Mouse (Mus musculus) kidney, postnatal 25 days (tissue): ENCODE measurements at regions not wholly inside any gene's neighbourhood (a gene's known extent, or its start where the extent isn't known, plus 50 kb on each side); places are given as distances from the start of the nearest gene placed in this dataset.

Source experiments
- DNase-seq, 2 experiments: peaks; one replicate each; pipeline ENCODE4 v3.0.0; 2021; ENCODE audit warnings: mixed read lengths in 2 of 2

DNA sequence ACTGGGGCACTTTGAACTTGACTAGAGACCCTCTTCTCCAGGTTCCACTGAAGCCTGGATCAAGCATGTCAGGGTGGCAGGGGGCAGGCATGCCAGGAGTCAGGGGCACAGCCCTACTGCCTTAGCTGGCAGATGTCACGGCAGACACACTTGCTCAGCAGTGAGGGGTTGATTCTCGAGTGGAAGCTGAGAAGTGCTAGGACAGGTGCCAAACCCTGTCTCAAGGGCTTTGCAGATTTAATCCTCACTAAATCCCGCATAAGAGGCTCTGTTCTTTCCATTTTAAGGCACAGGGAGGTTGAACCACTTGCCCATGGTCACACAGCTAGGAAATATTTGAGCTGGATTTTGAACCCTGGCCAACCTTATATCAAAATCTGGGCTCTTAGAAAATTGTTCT lies 223.5 kb upstream of the Mvb12b start:
- no peak for DNase-seq

DNA sequence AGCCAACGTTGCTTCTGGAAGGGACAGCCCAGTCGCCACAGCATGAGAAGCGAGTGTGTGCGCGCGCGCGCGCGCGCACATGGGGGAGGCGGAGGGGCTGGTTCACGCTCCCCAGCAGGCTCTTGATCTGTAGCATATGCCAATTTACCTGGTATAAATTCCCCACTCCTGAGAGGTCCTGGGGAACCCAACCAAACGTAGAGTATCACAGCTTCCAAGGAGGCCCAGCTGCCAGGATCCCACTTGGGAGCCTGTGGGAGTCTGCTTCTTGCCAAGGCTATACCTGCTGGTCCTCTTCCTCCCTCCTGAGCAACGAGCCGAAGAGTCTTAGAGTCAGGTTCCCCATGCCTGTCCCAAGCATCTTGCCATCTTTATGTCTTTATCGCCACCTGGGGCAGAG lies 222.8 kb upstream of the Mvb12b start:
- DNase-seq: no peak

DNA sequence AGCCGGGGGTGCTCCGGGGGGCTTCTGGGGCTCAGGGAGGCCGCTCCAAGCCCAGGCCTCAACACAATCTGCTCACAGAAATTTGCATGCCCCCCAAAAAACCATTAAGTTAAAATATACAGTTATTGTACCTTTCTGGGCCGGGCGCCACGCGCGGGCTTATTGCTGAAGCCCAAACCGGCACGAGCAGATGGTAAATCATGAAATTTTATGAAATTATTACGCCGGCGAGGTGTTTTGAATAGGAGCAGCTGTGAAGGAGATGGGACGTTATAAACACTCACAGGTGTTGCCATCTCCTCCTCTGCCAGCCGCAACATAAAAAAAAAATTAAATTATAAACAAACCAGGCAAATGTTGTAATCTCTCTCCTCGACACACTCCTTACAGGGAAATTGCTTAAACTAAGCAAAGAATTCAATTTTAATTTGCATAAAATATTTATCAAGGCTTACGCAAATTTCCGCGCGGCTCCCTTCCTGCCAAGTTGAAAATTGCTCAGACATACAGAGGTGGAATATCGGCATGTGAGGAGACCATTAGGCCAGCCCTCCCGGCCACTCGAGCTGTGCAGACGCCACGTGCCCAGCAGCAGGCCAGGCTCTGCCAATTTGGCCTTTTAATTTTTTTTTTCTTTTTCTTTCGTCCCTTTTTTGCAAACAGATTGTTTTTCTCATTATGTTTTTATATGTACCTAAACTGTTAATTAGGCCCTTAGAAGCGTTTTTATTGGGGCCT lies 220.0 kb upstream of the Mvb12b start:
- DNase-seq: no peak

DNA sequence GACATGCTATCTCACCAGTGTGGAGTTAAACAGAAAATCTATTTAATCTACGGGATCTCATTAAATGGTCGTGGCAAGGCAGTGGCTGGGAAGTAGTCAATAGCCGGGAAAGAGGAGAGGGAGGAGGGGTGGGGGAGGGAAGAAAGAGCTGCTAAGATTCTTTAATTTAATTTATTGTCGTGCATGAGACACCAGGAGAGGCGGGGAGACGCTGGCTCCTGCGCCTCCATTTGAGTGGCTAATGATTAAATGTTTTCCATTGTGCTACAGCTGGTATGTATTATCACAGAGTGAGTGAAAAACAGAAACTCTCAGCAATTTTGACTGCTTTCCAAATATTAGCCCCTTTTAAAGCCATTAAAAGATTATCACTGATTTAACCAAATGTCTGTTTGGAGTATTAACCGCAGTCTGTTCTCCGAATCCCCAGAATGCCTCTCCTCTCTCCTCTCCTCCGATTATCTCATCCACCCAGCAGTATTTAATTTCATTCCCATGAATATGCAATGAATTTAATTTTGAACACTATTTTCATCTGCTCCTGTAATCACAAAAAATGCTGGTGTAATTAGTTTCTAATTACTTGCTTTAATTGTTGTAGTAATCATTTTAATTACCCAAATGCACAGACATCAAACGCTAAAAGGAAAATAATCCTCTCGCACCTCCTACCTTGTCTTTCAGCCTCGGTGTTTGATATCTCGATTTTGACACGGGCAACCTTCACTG lies 219.3 kb upstream of the Mvb12b start:
- no peak for DNase-seq

DNA sequence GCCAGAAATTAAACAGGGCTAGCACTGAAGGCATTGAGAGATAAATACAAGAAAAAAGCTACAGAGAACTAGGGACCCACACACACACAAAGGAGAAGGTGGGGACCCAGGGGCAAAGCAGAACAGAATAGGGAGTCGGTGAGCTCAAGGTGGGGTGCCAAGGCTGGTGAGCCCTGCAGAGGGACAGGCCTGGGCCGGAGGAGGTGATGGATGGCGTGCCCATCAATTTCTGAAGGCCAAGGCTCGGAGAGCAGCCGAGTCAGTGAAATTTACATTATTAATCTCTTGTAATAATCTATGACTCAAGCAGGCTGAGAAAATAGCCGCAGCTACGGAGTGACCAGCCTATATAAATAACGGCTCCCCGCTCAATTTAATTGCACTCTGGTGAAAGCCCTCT lies 218.5 kb upstream of the Mvb12b start:
- no peak for DNase-seq

DNA sequence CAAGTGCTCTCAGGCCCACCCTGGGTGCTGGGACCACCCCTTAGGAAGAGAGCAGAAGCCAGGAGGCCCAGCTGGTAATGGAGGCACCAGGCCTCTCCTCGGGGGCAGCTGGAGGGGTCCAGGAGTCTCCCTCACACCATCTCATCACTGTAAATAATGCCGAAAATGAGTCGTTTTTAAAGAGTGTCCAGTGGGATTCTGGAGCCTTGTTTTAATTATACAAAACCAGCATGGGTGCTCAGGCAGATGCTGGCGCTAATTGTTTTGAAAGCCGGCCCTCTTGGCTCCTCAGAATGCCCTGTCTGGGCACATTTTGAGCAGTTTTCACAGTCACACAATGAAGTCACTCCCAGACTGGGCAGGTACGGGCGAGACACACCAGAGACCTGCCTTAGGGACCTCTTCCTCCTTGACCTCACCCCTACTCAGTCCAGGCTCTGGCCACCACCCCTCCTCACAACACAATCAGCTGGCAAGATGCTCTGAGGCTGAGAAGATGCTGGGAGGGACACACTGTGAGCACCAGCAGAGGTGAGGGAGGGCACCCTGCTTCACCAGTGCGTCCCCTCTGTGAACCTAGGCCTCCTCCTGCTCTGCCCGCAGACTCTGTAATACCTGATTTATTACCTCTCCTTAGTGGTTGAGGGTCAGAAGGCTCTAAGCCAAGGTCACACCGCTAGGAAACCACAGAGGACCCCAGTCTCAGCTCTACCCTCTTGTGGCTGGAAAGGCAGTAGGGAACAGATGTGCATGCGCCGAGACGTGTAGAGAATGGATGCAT lies 217.7 kb upstream of the Mvb12b start:
- no peak for DNase-seq

DNA sequence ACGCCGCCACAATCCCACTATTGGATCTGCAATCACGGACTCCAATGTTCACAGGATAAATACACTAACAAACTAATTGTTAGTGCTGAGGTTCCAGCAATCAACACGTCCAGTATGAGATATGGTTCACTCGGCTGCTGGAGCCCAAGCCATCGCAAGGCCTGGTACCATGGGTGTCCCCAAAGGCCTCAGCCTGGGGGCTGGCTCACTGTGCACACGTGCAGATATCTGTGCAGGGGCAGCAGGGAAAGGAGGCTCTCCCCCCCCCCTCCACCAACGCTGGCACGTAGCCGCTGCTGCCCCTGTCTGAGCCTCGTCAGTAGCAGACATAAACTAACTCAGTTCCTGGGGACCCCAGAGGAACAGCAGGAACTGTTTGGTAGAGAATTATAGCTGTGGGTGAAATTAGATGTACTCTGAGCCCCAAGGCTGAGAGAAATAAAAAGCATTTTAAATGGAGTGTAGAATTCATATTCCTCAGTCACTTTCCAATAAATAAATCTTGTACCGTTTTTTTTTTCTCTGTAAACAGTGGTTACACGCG lies 210.3 kb upstream of the Mvb12b start:
- DNase-seq: no peak

DNA sequence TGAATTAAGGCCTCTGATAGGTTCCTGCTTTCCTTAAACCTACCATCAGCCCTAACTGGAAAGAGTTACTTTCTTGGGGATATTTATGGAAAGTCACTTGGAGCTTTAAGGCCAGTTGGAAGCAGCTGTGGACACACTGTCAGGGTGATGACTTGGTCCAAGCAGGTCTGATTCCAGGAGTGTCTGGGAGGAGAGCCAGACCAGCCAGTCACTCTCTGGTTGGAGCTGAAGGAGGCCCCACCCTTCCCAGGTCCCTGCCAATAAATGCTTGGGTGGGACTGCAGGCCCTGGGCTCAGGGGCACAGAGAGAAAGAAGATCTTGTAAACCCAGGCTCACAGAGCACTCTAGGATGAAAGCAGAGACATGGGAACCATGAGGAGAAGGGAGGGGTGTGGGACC lies 208.8 kb upstream of the Mvb12b start:
- DNase-seq: no peak

DNA sequence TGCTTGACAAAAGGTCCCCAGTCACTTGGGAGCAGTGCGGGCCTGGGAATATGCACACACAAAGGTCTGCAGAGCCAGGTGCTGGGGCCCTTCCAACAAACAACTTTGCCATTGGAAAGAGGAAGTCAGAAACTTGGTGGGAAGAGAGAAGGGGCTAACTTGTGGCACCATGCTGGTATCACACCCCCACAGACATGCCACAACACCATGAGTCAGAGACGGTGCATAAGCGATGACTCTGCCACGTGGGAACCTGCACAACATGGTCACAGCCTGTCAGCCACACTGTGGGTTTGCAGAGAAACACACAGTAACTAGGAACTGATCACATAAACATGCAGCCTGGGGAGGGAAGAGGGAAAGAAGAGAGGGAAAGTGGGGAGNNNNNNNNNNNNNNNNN lies 201.1 kb upstream of the Mvb12b start:
- no peak for DNase-seq

DNA sequence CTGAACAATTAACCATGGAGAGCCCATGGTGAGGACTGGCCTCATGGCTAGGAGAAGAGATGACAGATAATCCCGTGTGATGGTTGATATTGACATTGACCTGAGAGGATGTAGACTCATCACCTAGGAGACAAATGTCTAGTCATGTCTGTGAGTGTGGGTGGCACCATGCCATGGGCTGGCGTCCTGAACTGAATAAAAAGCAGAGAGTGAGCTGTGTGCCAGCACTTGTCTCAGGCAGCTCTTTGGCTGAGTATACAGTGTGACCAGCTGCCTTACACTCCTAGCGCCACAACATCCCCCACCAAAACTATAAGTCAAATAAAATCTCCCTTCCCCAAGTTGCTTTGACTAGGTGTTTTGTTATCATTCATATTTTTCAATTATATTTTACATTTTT lies 198.4 kb upstream of the Mvb12b start:
- DNase-seq: no peak

DNA sequence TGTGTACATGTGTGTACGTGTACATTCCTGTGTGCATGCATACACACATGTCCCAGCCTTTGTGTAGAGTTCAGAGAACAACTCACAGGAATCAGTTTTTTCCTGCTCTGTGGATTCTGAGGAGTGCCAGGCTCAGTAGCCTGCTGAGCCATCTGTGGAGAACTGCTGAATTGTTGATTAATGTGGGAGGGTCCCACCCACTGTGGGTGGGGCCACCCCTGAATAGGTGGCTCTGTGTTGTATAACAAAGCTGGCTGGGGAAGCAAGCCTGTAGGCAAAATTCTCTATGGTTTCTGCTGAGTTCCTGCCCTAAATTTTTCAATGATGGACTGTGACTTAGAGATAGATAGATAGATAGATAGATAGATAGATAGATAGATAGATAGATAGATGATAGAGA lies 196.8 kb upstream of the Mvb12b start:
- DNase-seq: no peak

DNA sequence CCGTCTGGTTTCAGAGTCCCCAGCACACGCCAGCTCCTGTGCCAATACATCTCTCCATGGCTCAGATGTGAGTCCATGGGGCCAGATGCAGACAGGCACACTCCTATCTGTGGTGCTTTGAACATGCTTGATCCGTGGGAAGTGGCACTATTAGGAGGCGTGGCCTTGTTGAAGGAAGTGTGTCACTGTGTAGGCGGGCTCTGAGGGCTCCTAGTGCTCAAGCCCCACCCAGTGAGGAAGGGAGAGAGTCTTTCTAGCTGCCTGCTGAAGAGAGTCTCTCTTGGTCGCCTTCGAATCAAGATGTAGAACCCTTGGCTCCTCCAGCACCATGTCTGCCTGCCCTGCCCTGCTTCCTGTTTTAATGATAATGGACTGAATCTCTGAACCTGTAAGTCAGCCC lies 194.7 kb upstream of the Mvb12b start:
- no peak for DNase-seq

DNA sequence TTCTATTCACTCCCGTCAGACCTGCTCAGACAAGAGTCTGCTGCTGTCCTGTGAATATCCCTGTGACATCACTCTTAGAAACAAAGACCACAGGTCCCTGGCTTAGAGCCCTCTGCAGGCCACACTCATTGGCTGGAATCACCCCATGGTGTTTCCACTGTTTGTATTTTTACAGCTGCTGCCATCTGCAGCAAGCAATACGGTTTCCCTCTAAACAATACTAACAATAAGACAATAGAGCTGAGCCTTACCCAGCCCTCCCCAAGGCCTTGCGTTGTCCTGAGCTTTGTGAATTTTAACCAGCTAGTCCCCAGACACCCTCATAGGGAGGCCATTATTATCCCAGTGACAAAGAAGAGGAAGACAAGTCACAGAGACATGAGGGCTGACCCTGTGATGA lies 192.4 kb upstream of the Mvb12b start:
- DNase-seq: no peak

DNA sequence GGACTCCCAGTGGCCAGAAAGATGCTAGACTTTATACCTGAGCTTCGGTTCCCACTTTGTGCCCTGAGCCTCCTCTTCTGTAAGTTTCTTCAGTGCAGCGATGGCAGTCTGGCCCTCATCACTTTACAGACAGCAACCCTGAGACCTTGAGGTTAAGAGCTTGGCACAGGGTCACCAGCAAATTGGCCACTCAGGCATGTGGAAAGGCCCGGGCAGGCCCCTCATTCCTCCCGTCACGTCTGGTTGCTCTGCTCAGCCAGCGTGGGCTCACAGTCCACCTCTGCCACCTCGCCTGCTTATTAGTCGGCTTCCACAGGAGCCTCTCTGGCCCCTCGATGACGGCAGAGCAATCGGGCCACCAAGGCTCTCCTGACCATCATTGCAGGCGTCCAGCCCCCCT lies 191.5 kb upstream of the Mvb12b start:
- no peak for DNase-seq

DNA sequence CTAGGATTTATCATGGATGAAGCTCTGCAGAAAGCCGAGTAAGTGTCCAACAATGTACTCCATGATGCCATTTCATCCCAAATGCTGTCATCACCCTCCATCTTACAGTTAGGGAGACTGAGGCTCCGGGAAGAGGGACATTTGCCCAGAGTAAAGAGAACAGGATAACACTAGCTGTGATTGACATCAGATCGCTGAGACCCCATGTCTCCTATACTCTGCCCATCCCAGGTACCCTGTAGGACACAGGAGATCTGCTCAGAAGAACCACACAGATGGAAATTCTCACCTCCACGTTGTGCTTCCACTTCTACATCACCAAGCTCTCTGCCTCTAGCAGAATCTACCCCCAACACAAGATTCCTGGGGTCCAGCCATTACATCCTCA lies 191.1 kb upstream of the Mvb12b start:
- no peak for DNase-seq

DNA sequence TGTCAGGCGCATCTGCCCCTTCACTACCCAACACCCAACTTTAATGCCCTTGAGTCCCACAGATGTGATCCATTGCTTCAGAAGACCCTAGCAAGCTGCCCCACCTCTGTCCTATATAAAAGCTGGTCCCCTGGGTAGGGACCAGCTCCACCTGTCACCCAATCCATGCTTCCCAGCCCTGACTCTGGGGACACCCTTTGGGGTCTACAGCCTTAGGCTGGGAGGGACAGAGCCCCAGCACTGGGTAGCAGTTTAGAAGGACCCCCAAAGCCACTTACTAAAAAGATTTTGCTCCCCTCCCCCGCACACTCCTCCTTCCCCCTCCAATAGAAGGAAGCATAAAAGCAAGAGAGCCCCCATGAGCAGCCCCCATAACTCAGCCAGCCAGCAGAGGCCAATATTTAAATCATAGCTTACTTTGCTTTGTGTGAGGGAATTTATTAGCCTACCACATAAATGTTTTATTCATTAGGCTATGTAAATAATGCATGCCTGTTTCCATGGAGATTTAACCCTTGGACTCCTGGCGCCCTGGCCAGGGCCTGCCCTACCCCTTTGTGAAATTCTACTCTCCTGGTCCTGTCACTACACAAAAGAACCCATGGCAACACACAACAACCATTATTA lies 190.6 kb upstream of the Mvb12b start:
- no peak for DNase-seq

DNA sequence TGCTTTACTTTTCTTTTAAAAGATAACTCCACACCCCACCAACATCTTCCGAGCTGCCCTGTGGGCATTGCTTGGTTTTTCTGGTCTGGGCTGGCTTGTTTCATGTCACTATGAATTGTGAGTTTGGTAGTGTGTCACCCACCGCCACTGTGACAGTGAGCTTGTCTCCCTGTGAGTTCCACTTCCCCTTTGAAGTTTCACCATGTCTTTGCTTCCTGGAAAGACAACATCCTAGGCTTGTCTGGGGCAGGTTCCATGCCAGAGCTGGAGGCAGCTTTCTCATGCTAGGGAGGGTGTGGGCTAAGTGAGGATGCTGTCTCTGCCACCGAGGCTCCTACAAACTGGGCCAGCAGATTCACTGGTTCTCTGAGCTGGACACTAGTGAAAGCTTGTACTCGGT lies 188.6 kb upstream of the Mvb12b start:
- no peak for DNase-seq

DNA sequence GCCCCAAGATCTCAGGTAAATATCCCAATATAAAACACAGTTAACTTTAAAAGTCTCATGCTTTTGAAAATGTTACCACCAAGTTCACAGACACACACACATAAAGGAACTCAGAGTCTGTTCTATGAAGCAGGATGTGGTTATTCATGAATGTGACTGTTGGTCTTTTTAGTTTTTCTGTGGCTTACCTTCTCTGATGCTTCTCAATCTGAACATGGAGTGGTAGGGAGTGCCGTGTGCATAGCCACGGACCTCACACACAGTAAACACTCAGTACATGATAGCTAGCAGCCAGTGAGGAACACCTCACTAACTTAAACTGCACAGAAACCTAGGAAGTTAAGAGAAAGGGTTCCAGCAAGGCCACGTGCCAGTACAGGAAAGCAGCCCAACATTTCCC lies 186.3 kb upstream of the Mvb12b start:
- no peak for DNase-seq

DNA sequence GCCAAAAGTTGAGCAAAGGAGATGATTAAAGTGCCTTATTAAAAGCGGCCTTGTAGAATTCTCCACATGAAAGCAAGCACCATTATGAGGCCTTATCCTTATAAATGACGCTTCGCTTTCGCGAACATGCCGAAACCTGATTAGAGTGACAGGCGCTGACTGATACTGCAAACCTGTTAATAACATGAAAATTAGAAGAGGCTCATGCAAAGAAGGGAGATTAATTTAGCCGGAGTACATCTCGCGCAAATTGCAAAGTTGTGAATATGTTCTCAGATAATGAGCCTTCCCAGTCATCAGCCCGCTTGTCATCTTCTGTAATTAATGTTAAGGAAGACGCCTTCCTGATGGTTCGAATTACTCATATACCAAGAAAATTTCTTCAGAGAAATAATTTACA lies 177.8 kb upstream of the Mvb12b start:
- no peak for DNase-seq

DNA sequence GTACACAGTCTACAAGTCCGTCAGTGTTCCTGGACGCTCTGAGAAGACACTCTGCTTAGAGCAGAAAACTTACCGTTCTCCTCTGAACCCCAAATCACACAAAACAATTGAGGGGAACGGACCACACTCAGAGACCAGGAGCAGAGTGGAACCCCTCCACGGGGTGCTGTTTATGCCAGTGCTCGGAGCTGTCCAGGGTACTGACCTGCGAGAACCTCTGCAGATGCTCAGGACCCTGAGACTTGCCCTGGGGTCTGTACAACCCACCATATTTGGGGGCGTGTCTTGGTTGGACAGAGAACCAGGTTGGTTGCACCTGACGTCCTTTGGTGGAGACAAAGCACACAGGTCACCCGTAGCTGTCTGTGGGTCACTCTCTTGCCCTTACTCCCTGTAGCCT lies 177.3 kb upstream of the Mvb12b start:
- peak in 1 of 2 experiments; percentile 32 for DNase-seq

DNA sequence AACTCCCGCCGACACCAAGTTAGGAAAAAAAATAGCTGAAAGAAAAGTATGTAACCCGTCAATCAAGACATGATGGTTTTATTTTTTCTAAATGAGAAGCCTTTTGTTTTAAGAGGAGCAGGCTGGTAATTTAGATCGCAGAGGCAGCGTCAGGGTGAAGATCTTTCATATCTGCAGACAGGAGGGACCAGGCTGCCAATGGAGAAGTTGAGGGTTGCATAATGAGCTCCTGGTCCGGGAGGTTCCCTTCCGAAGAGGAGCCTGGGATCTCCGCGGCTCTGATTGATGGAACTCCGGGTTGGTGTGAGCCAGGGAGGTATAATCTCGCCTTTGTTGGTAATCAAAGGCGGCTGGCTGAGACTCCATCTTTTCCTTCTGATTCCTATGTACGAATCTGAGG lies 168.8 kb upstream of the Mvb12b start:
- DNase-seq: peak in 1 of 2 experiments; percentile 11

DNA sequence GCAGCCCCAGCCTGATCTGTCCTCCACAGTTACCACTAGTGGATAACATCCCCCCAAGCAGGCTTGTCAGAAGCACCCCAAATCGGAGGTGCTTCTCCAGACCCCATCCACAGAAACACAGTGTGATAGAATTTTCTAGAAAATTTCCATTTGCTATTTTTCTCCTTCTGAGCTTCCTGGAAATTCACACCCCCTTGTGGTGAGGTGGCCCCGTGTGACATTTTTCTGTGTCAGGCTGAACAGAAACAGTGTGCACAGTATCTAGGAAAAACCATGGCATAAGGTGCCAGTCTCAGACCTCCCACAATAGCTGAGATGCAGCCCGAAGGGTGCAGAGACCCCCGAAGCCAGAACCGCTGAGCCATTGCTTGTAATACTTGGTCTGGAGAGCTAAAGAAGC lies 155.3 kb upstream of the Mvb12b start:
- DNase-seq: no peak

DNA sequence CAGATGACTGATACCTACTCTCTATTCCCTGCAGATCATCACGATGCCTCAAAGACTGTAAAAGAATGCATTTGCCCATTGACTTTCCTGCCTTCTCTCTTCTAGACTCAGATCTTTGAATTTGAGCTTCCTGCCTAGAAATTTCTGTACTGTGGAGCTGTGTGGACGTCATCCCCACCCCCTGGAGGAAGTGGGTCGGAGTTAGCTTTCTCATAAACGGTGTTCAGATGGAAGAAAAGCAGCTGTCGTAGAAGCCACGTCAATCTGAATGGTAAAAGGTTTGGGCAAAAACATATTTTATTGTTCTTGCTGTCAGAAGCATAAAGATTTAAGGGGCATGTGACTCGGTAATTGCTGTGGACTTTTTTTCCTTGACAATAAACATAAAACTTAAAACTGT lies 154.6 kb upstream of the Mvb12b start:
- no peak for DNase-seq
